Mouse (Mus musculus) embryonic fibroblast, embryonic 13.5 days (primary cell): ENCODE measurements at regions not wholly inside any gene's neighbourhood (a gene's known extent, or its start where the extent isn't known, plus 50 kb on each side); places are given as distances from the start of the nearest gene placed in this dataset.

Experiments
- H3K27ac ChIP-seq: 2 replicates; pipeline ENCODE4 v1.5.1; 2012; ENCODE audit warnings: low read length, control low read depth, inconsistent platforms; ENCODE audit not compliant: insufficient read depth
- H3K4me1 ChIP-seq: 2 replicates; pipeline ENCODE4 v1.6.1; 2011; ENCODE audit warnings: low read length; ENCODE audit not compliant: control insufficient read depth, insufficient read depth
- H3K4me3 ChIP-seq: 2 replicates; pipeline ENCODE4 v1.5.1; 2011; ENCODE audit warnings: mild to moderate bottlenecking, control low read depth, low read length; ENCODE audit not compliant: insufficient read depth
- CTCF ChIP-seq: IDR thresholded peaks from 2 replicates; pipeline ENCODE4 v1.5.1; 2011; ENCODE audit warnings: mild to moderate bottlenecking, control low read depth, low read length, moderate library complexity, borderline replicate concordance; ENCODE audit not compliant: insufficient read depth
- POLR2A ChIP-seq: IDR thresholded peaks from 2 replicates; pipeline ENCODE4 v1.6.1; 2011; ENCODE audit warnings: low read depth, mild to moderate bottlenecking, control low read depth, low read length, moderate library complexity

DNA sequence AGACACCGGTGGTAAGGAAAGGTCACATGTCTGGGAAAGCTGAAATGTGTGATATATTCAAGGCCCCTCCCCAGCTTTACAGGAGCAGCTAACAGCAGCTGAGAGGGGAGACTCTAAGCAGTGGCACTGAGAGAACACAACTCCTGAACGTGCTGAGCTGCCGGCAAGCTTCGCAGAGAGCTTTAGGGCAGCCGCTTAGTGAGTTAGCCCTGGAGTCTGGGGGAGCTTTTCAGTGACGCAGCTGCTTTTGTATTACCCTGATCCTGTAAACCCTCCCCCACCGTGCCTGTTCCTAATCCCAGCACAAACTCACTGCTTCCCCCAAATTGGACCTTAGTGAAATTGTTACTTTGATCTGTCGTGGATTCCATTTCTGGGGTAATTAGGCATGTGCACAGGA lies 442.6 kb downstream of the Prdm2 start:
- no peaks in the 10 kb centered on the region for H3K4me1 ChIP-seq
- no peak overlapping the region for H3K27ac ChIP-seq
- no peak overlapping the region for H3K4me3 ChIP-seq
- TF ChIP-seq CTCF (no peak), POLR2A (no peak)

DNA sequence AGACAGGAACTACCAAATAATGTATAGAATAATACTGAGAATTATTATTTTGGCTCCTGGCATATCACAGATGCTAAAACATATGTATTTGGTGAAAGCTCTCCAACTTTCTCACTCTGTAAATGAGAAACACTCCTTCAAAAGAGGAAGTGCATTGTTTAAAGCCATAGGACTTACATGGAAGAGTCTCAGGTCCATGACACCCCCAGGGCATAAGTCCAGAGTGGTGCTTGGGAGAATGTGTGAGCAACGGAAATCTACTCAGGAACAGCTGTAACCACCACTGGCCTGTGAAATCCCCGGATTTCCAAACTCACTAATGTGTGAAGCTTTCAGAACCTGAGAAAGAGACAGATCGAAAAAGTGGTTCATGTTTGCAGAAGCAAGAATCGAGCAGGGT lies 445.1 kb downstream of the Prdm2 start:
- TF ChIP-seq CTCF: no peak
- TF ChIP-seq POLR2A: no peak
- Histone ChIP-seq H3K27ac (no peak overlapping the region), H3K4me3 (no peak overlapping the region), H3K4me1 (no peaks in the 10 kb centered on the region)

DNA sequence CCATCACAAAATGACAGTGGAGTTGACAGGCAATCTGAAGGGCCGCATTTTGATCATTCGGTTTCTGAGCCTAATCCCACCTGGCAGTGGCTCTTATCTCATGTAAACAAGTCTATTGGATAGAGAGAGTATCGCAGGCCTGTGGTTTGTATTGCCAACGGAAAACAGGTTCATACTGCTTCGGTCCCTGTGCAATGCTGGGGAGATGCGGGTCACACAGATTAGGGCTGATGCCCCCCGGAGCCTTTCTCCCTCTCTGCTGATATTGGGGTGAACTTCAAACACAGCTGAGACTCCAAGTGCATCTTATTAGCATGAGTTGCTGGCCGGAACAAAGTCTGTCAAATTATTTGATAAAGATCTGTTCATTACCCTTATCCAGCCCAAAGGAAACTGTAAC lies 451.2 kb downstream of the Prdm2 start:
- no peak for TF ChIP-seq POLR2A
- no peak for TF ChIP-seq CTCF
- no peak overlapping the region for H3K27ac ChIP-seq
- no peak overlapping the region for H3K4me3 ChIP-seq
- H3K4me1 ChIP-seq: no peaks in the 10 kb centered on the region

DNA sequence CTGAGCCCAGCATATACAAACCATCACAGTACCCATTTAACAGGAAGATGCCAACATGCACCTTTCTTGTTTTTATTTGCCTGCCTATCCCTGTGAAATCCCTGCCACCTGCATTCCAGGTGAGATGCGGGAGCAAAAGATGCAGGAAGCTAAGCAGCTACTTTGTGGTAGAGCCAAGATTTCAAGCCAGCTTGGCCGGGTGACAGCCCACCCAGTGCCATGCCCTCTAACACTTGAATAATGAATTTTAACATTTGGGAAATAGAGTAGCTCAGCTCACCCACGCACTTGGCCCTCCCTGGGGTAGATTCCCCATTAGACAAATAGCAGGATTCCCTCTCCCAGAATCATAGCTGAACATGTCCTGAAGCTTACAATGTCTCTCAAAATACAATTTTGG lies 454.7 kb downstream of the Prdm2 start:
- TF ChIP-seq CTCF: no peak
- TF ChIP-seq POLR2A: no peak
- no peaks in the 10 kb centered on the region for H3K4me1 ChIP-seq
- H3K4me3 ChIP-seq: no peak overlapping the region
- no peak overlapping the region for H3K27ac ChIP-seq

DNA sequence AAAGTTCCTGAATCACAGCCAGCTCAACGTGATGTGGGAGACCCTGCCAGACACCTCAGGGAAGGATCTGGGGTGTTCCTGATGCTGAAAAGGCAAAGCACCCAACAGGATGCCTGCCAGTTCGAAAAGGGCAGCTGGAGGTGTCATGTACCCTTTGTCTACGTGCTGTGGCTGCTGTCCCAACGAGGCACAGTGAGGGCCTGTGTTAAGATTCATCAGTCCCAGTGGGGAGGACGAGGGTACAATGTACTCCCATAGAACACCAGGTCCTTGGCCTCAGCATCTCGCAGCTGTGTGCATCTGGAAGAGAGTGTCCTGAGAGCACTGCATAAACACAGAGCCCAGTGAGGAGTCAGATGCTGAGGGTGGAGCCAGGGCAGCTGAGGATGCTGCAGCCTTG lies 456.5 kb downstream of the Prdm2 start:
- TF ChIP-seq POLR2A (no peak), CTCF (no peak)

DNA sequence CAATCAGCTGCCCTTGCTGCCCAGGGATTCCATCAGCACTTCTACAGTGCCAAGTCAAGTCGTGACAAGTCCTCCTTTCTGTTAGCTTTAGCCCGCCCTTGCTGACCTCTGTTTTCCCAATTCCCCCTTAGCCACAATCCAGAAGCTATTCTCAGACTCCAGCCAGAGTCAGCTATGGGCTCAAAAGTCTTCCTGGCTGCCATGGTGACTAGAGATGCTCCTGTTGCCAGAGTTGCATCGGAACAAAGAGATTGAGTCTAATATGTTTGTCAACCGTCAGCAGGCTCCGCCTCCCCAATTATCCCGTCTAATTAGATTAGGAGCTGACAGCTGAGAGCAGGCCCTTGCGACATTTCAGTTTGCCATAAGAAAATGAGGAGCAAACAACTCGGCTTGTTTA lies 462.9 kb downstream of the Prdm2 start:
- Histone ChIP-seq H3K4me1 (no peaks in the 10 kb centered on the region), H3K4me3 (no peak overlapping the region), H3K27ac (no peak overlapping the region)
- no peak for TF ChIP-seq CTCF
- TF ChIP-seq POLR2A: no peak

More for the DNA sequence above, 456.5 kb downstream of the Prdm2 start:
- H3K27ac ChIP-seq: no peak overlapping the region
- no peaks in the 10 kb centered on the region for H3K4me1 ChIP-seq
- no peak overlapping the region for H3K4me3 ChIP-seq

DNA sequence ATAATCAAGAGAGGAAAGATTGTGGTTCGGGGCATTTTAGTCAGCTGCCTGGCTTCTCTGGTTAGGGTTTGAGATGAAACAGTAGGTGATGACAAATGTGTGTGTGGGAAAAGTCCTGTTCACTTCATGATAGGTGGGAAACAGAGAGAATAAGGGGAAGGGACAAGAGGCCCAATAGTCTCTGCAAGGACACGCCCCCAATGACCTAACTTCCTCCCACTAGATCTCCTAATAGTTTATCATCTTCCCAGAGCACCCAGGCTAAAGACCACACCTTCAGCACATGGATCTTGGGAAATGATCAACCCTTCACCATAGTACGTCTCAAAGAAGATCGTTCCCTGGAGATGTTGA lies 484.3 kb upstream of the Kazn start:
- no peak overlapping the region for H3K27ac ChIP-seq
- no peak overlapping the region for H3K4me3 ChIP-seq
- TF ChIP-seq POLR2A: no peak
- TF ChIP-seq CTCF: no peak
- H3K4me1 ChIP-seq: no peaks in the 10 kb centered on the region

DNA sequence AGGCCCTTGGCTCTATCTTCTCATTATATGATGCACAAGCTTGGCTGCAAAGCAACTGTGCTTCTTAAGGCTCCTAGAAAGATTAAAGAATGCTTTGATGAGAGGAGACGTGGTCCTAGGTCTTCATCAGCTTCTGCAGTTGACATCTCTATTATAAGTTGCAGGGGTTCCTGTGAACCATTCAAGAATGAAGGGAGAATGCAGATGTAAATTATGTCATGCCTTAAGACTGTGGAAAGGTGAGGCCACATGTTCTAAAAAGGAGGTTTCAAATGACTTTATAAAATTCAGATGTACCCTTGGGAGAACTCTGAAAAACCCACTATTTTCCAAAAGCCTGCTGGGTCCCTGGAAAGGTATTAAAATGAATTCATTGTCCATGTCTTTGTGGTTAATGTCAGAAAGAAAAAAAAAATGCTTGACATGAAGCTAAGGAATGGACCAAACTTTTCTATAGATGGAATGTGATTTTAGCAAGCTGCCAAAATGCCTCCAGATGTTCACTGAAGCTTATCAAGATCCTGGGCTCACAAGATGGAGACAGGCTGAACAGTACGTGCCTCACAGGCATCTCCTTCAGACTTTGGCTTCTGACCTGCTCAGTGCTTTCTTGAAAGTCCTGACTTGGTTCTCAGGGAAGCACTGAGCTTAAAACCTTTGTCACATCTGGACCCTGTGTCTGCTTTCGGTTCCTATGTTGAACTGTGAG lies 483.8 kb upstream of the Kazn start:
- Histone ChIP-seq H3K4me3 (no peak overlapping the region), H3K27ac (no peak overlapping the region), H3K4me1 (no peaks in the 10 kb centered on the region)
- no peak for TF ChIP-seq CTCF
- TF ChIP-seq POLR2A: no peak

DNA sequence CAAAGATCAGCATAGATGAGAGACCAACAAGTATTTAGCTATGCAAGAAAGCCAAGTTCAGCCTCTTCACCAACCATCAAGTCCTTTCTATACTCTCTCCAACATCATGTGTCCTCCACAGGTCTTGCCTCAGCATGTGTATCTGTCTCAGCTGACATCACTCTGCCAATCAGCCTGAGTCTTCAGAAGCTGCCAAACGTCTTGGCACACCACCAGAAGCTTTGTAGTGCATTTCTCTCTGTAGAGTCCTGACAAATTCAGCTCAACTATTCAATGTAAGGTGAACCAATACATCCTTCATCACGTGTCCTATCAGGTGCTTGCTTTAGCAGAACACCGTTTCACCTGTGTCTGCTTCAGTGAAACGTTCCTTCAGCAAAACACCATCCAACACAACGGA lies 462.4 kb upstream of the Kazn start:
- no peak overlapping the region for H3K27ac ChIP-seq
- TF ChIP-seq POLR2A: no peak
- no peak for TF ChIP-seq CTCF
- no peak overlapping the region for H3K4me3 ChIP-seq
- no peaks in the 10 kb centered on the region for H3K4me1 ChIP-seq

DNA sequence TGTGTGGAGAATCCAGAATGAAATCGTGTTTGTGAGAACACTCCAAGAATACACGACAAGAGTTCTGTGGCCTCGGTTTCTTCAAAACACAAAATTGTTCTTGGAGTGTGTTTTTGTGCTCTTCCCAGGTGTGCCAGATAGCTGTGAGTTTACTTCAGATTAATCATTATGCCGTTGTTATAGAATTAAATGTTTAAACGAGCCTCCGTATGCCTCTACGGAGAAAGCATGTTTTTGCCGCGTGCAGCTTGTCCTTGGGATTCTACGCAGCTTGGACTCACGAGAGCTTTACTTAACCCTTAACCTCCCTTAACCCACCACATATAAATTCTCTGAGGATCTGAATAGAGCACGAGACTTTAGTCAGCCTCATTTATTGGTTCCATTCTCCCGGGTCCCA lies 455.7 kb upstream of the Kazn start:
- TF ChIP-seq CTCF: no peak
- no peak for TF ChIP-seq POLR2A
- no peak overlapping the region for H3K4me3 ChIP-seq
- H3K4me1 ChIP-seq: no peaks in the 10 kb centered on the region
- no peak overlapping the region for H3K27ac ChIP-seq

DNA sequence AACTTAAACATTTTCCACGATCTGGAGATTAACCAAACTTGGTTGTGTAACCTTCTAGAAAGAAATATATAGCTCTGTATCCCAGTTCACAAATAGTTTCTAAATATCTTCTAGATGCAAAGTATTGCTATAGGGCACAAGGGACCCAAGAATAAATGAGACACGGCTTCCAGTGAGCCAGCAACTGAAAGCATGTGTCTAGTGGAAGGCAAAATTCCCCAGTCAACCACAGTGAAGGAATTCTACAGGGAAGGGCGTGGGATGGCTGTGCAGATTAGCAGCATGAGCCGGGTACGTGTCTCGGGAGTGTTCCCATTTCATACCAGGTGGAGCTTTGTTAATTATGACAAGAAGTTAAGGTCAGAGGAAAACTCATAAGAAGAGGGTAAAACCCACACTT lies 449.0 kb upstream of the Kazn start:
- Histone ChIP-seq H3K4me3 (no peak overlapping the region), H3K4me1 (no peaks in the 10 kb centered on the region), H3K27ac (no peak overlapping the region)
- no peak for TF ChIP-seq CTCF
- TF ChIP-seq POLR2A: no peak
